Mouse (Mus musculus): Measurements from ENCODE around the gene Mitf. TPM values are rescaled to one million over a fixed set of nuclear protein-coding genes. Genes with fewer than 3 reads are reported as not detected.

Gene Mitf
- polyA plus RNA-seq, 1 experiment: not detected

GRCm38 (mm10) chr6:97816806-97817205 is 10.0 kb downstream of the Mitf start:
- H3K4me3 ChIP-seq (replicated peaks): no peak overlapping the region
- H3K4me1 ChIP-seq (ENCODE audit: control insufficient read depth): no peaks in the 10 kb centered on the region
- no peak for TF ChIP-seq GATA1 (IDR thresholded peaks at IDR 0.05; ENCODE audit: low read length)
- no peak for TF ChIP-seq TAL1 (IDR thresholded peaks at IDR 0.05; ENCODE audit: low read length)
- H3K36me3 ChIP-seq (ENCODE audit: control insufficient read depth): no peaks in the 10 kb centered on the region
- H3K9me3 ChIP-seq (ENCODE audit: control insufficient read depth, low read length): no peaks in the 10 kb centered on the region
- H3K27me3 ChIP-seq (ENCODE audit: control insufficient read depth): no peaks in the 10 kb centered on the region

DNA sequence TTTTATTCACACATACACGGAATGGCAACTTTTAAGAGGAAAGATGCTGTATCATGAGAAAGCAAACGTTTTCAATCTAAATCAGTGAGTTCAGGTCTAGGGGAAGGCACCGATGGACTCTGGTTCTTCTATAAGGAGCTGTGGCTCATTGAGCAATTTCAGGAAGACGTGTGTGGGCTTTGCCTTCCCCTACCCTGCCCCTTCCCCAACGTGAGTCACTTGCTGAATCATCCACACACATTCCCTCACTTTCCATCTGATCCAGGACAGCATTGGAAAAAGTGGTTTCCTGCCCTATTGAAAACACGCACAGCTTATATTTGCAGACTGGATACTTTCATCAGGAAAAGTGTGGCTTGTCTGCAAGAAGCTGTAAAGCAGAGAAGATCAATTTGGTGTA is 11.3 kb downstream of the Mitf start:
- no peak overlapping the region for H3K4me3 ChIP-seq (replicated peaks)
- no peaks in the 10 kb centered on the region for H3K4me1 ChIP-seq (ENCODE audit: control insufficient read depth)
- H3K27me3 ChIP-seq (ENCODE audit: control insufficient read depth): no peaks in the 10 kb centered on the region
- no peaks in the 10 kb centered on the region for H3K9me3 ChIP-seq (ENCODE audit: control insufficient read depth, low read length)
- H3K36me3 ChIP-seq (ENCODE audit: control insufficient read depth): no peaks in the 10 kb centered on the region
- TF ChIP-seq TAL1 (IDR thresholded peaks at IDR 0.05; ENCODE audit: low read length) (no peak), GATA1 (IDR thresholded peaks at IDR 0.05; ENCODE audit: low read length) (no peak)

DNA sequence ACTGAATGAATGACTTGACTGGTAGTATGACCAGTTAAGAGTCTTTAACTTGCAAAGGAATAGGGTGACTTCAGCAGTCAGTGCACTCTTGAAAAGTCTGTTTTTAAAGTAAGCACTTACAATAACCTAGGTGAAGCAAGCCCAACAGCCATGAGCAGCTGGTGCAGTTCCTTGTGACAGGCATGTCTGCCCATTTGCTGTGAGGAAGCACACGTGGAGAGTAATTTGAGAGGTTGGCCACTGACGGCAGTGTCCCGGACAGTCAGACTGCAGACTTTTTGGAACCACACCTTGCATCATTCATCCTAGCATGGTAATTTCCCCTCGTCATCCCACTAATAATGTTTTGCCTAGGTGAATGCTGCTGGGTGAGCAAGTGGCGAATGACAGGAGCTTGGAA is 12.1 kb downstream of the Mitf start:
- Histone ChIP-seq H3K36me3 (ENCODE audit: control insufficient read depth) (no peaks in the 10 kb centered on the region), H3K9me3 (ENCODE audit: control insufficient read depth, low read length) (no peaks in the 10 kb centered on the region), H3K4me3 (replicated peaks) (no peak overlapping the region), H3K27me3 (ENCODE audit: control insufficient read depth) (no peaks in the 10 kb centered on the region), H3K4me1 (ENCODE audit: control insufficient read depth) (no peaks in the 10 kb centered on the region)
- TF ChIP-seq TAL1 (IDR thresholded peaks at IDR 0.05; ENCODE audit: low read length) (no peak), GATA1 (IDR thresholded peaks at IDR 0.05; ENCODE audit: low read length) (no peak)

GRCm38 (mm10) chr6:97820505-97820904 is 13.7 kb downstream of the Mitf start:
- TF ChIP-seq GATA1 (IDR thresholded peaks at IDR 0.05; ENCODE audit: low read length) (no peak), TAL1 (IDR thresholded peaks at IDR 0.05; ENCODE audit: low read length) (no peak)
- Histone ChIP-seq H3K36me3 (ENCODE audit: control insufficient read depth) (no peaks in the 10 kb centered on the region), H3K4me1 (ENCODE audit: control insufficient read depth) (no peaks in the 10 kb centered on the region), H3K4me3 (replicated peaks) (no peak overlapping the region), H3K9me3 (ENCODE audit: control insufficient read depth, low read length) (no peaks in the 10 kb centered on the region), H3K27me3 (ENCODE audit: control insufficient read depth) (no peaks in the 10 kb centered on the region)

DNA sequence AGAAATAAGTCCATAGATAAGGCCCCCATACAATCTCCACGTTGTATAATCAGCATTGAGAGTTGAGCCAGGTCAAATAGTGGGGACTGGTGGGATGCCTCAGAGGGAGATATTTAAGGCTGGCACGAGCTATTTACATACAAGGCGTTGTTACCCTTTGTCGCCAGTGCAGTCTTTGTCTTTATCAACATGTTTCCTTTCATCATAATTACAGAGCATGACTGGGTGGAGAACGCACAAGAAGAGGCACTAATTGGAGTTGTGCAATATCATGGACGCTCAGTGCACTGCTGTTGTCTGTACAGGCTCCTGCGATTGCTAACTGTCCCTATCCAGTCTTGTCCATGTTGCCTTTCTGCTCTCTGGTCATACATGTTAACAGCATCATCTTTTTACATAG is 15.0 kb downstream of the Mitf start:
- Histone ChIP-seq H3K36me3 (ENCODE audit: control insufficient read depth) (no peaks in the 10 kb centered on the region), H3K9me3 (ENCODE audit: control insufficient read depth, low read length) (no peaks in the 10 kb centered on the region), H3K27me3 (ENCODE audit: control insufficient read depth) (no peaks in the 10 kb centered on the region), H3K4me1 (ENCODE audit: control insufficient read depth) (no peaks in the 10 kb centered on the region), H3K4me3 (replicated peaks) (no peak overlapping the region)
- TF ChIP-seq GATA1 (IDR thresholded peaks at IDR 0.05; ENCODE audit: low read length) (no peak), TAL1 (IDR thresholded peaks at IDR 0.05; ENCODE audit: low read length) (no peak)

DNA sequence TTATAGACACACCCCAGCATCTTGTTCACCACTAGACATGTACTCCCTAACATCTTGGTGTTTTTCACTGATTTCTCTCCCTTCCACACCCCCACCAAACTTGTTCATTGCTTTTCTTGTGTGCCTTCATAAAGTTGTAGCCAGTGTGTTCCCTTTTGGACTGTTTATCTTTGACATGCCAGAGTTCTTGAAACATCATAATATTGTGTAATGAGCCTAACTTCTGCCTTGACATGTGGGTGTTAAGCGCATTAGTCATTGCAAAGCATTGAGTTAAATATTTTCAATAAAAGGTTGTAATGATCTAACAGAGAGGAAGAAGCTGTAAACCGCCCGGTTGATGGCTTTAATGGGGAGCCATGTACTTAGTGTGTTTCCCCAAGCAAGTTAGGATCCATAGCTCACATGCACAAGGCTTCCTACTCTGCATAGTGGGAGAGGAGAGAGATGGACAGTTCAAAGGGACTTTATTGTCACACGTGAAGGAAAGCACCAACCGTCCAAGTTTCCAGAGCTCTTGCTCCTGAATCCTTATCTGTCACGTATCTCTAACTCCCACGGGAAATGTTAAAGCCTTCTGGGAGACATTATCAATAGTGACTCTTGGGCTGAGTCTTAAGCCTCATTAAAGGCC is 19.9 kb downstream of the Mitf start:
- TF ChIP-seq TAL1 (IDR thresholded peaks at IDR 0.05; ENCODE audit: low read length): no peak
- TF ChIP-seq GATA1 (IDR thresholded peaks at IDR 0.05; ENCODE audit: low read length): no peak
- no peaks in the 10 kb centered on the region for H3K36me3 ChIP-seq (ENCODE audit: control insufficient read depth)
- no peaks in the 10 kb centered on the region for H3K9me3 ChIP-seq (ENCODE audit: control insufficient read depth, low read length)
- no peak overlapping the region for H3K4me3 ChIP-seq (replicated peaks)
- H3K4me1 ChIP-seq (ENCODE audit: control insufficient read depth): no peaks in the 10 kb centered on the region
- no peaks in the 10 kb centered on the region for H3K27me3 ChIP-seq (ENCODE audit: control insufficient read depth)

- Histone ChIP-seq H3K9me3 (ENCODE audit: control insufficient read depth, low read length) (no peaks in the 10 kb centered on the region), H3K36me3 (ENCODE audit: control insufficient read depth) (no peaks in the 10 kb centered on the region), H3K4me3 (replicated peaks) (no peak overlapping the region), H3K4me1 (ENCODE audit: control insufficient read depth) (no peaks in the 10 kb centered on the region), H3K27me3 (ENCODE audit: control insufficient read depth) (no peaks in the 10 kb centered on the region)
- TF ChIP-seq GATA1 (IDR thresholded peaks at IDR 0.05; ENCODE audit: low read length) (no peak), TAL1 (IDR thresholded peaks at IDR 0.05; ENCODE audit: low read length) (no peak)
These were observed 21.2 kb downstream of the Mitf start for GRCm38 (mm10) chr6:97828021-97828420.

- Histone ChIP-seq H3K9me3 (ENCODE audit: control insufficient read depth, low read length) (no peaks in the 10 kb centered on the region), H3K27me3 (ENCODE audit: control insufficient read depth) (no peaks in the 10 kb centered on the region), H3K4me3 (replicated peaks) (no peak overlapping the region), H3K36me3 (ENCODE audit: control insufficient read depth) (no peaks in the 10 kb centered on the region), H3K4me1 (ENCODE audit: control insufficient read depth) (no peaks in the 10 kb centered on the region)
- TF ChIP-seq TAL1 (IDR thresholded peaks at IDR 0.05; ENCODE audit: low read length) (no peak), GATA1 (IDR thresholded peaks at IDR 0.05; ENCODE audit: low read length) (no peak)
These were observed 22.2 kb downstream of the Mitf start for GRCm38 (mm10) chr6:97828822-97829719.

- H3K36me3 ChIP-seq (ENCODE audit: control insufficient read depth): no peaks in the 10 kb centered on the region
- TF ChIP-seq TAL1 (IDR thresholded peaks at IDR 0.05; ENCODE audit: low read length) (no peak), GATA1 (IDR thresholded peaks at IDR 0.05; ENCODE audit: low read length) (no peak)
These were observed 25.6 kb downstream of the Mitf start for GRCm38 (mm10) chr6:97832501-97832900.

More at GRCm38 (mm10) chr6:97832501-97832900, 25.6 kb downstream of the Mitf start:
- Histone ChIP-seq H3K27me3 (ENCODE audit: control insufficient read depth) (no peaks in the 10 kb centered on the region), H3K9me3 (ENCODE audit: control insufficient read depth, low read length) (no peaks in the 10 kb centered on the region), H3K4me1 (ENCODE audit: control insufficient read depth) (no peaks in the 10 kb centered on the region), H3K4me3 (replicated peaks) (no peak overlapping the region)
